Mouse (Mus musculus) hindlimb bud, embryonic 11.5 days (tissue): ENCODE data around the gene Eea1.
A peak's percentile ranks its signal among the peaks of the same experiment; 100 is the strongest.
"Not testable (repeated sequence)": the region's sequence is repeated elsewhere in the genome, so short reads cannot be mapped to it uniquely, and the experiment has no call there.

Source experiments
- DNase-seq: peaks from one replicate; pipeline ENCODE4 v3.0.0-alpha.2; 2012; ENCODE audit warnings: low read depth, low spot score; ENCODE audit errors: extremely low spot score

The Eea1 gene

GRCm38 (mm10) chr10:95940046-95940900 lies at the start of gene Eea1:
TSS of gene Eea1 (plus strand) at chr10:95940650.
- DNase-seq: peak; percentile 42

- no peak for DNase-seq
Measured at GRCm38 (mm10) chr10:95891214-95891960, 49.1 kb upstream of the Eea1 start.

- DNase-seq: no peak
Measured at GRCm38 (mm10) chr10:95892132-95892531, 48.3 kb upstream of the Eea1 start.

GRCm38 (mm10) chr10:95893291-95893932 lies 47.0 kb upstream of the Eea1 start:
- no peak for DNase-seq

GRCm38 (mm10) chr10:95894036-95894855 lies 46.2 kb upstream of the Eea1 start:
- DNase-seq: no peak

- DNase-seq: no peak
Measured at GRCm38 (mm10) chr10:95894856-95895386, 45.5 kb upstream of the Eea1 start.

GRCm38 (mm10) chr10:95898471-95899154 lies 41.8 kb upstream of the Eea1 start:
- no peak for DNase-seq

- no peak for DNase-seq
Measured at GRCm38 (mm10) chr10:95904668-95905067, 35.8 kb upstream of the Eea1 start.

GRCm38 (mm10) chr10:95909246-95909909 lies 31.1 kb upstream of the Eea1 start:
- DNase-seq: no peak

- no peak for DNase-seq
Measured at GRCm38 (mm10) chr10:95911016-95911415, 29.4 kb upstream of the Eea1 start.

- no peak for DNase-seq
Measured at GRCm38 (mm10) chr10:95914434-95915174, 25.8 kb upstream of the Eea1 start.

- DNase-seq: no peak
Measured at GRCm38 (mm10) chr10:95918716-95919115, 21.7 kb upstream of the Eea1 start.

- DNase-seq: no peak
Measured at GRCm38 (mm10) chr10:95923263-95924217, 16.9 kb upstream of the Eea1 start.

- not testable (repeated sequence) for DNase-seq
Measured at GRCm38 (mm10) chr10:95933631-95934030, 6.8 kb upstream of the Eea1 start.

- DNase-seq: no peak
Measured at GRCm38 (mm10) chr10:95940901-95941767, 684 bp downstream of the Eea1 start.

- no peak for DNase-seq
Measured at GRCm38 (mm10) chr10:95941768-95942425, 1.4 kb downstream of the Eea1 start.
